Mouse (Mus musculus) layer of hippocampus, adult 9-11 months (tissue): Measurements from ENCODE around the gene Arl15.

Experiments
- DNase-seq: peaks from one replicate; pipeline ENCODE4 v3.0.0; 2022

The Arl15 gene

DNA sequence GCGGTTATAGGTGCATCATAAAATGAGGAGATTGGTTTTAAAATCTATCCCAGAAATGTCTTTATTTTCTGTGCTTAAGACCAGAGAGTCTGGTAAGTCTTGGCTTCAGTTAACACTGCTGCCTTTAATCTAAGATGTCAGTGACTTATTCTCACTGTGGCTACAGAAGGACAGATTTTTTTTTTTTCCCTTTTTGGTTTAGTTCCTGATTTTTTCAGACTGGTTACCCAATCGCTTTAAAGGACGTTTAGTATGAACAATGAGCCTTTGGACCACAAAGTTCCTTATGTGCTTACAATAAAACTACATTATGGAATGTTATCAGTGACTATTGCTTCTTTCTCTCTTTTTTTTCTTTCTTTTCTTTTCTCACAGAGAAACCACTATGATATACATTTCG lies 81.4 kb downstream of the Arl15 start:
- no peak for DNase-seq

DNA sequence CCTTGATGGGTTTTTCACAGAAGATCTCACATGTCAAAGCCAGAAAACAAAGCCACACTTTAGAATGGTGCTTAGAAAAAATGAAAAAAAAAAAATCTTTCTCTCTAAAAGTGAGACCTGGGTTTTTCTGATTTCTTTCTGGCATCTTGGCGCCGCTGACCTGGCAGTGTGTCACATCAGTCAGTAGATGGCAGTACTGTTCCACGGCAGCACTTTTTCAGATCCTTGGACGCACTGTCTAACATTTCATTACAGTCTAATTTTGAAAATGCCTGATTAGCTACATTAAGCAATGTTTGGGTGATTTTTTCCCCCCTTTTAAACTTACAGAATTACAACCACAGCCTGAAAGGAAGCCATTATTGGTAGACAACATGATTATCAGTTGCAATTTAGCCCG lies 83.1 kb downstream of the Arl15 start:
- DNase-seq = no peak

DNA sequence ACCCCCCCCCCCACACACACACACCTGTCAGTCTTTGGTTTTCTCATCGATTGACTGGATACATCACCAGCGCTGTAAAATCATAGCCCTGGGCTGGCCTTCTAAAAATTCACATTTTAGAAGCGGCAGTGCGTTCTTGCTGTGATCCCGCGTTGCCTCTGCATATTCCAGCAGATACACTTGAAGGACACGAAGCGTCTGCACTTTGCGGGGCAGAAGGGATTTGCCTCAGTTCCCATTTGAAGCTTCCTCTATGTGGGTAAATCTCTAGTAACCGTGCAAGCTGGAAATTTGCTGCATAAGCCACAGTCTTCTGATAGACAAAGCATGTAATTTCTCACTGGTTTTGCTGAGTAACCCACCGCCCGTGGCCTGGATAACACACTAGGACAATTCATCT lies 84.3 kb downstream of the Arl15 start:
- no peak for DNase-seq

DNA sequence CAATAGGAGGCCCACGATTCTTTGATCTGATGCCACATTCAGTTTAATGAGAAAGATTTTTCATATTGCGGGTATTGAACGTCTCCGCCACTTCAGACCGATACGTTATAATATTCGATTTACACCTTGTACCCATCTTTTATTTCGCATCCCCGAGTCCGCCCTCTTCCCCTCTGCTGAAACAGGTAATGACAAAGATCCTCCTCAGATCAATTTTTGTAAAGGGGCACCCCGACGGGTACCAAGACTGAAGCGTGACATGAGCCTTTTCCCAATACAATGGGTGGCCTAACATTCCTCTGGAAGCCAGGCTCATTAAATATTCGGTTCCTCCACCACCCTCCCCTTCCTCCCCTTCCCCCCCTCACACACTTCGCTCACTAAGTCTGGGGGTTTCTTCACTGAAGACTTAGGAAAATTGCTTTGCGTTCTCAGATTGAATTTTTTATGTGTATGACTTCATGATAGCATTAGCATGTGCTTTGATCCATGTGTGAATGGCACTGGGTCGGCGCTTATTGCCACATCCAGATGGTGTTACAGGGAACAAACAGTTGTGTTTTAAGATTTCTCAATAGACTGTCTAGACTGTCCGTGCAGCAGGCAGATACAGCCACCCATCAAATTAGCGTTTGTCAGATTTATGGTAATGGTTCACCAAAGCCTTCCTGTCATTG lies 85.5 kb downstream of the Arl15 start:
- DNase-seq = no peak

DNA sequence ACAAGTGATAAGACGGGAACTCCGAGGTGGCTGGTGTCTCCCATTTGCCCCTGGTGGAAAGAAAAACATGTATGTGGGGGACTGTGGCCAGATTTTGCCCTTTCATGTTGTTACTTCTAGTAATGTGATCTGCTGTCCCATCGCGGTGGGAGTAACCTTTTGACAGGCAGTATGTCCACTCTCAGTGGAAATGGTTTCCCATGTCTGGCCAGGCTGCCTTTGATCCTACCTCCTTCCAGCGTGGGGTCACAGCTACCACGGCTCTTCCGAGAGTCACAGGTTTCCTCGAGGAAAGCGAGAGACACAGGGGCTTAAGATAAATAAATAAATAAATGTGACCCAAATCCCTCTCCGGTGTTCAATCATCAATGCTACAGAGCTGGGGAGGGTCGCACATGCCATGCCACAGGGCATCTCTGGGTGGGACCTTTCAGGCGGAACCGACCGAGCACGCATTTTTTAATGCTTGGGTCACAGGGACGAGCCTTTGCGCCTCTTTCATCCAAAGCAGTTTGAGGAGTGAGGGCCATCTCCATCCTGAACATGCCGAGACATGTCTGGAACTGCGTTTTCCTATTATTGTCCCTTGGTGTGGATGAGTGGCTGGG lies 86.4 kb downstream of the Arl15 start:
- no peak for DNase-seq

DNA sequence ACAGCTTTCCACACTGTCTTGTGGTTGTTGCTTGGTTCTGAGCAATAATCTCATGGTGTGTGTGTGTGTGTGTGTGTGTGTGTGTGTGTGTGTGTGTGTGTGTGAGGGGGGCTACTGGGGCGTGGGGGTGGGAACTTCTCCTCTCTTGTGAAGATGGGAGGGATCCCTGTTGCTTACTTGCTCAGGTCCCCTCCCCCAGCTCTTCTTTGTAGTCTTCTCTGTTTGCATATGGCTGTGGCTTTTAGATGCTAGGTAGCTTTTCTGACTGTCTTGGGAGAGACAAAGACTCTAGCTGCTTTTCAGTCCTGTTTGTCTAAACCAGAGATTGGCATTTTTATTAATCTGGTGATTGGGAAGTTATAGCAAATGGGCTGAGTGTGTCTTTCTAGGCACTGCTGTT lies 88.7 kb downstream of the Arl15 start:
- DNase-seq = no peak

DNA sequence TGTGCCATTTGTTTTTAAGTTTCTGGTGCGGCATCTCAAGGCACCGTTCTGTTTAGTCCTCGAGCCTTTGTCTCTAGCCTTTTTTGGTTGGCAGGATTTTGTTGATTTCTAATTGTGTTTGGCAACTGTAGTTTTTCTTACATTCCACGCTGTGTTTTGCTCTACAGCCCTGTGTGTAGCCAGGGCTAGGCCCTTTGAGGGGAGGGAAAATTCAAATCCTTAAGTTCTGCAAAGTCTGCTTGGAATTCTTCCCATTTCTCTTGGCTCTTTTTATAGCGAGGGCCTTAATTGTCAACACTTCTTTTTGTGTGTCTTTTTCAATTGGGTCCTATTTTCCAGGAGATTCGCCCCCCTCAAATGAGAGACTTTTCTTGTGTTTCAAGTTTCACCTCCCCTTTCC lies 92.8 kb downstream of the Arl15 start:
- no peak for DNase-seq

DNA sequence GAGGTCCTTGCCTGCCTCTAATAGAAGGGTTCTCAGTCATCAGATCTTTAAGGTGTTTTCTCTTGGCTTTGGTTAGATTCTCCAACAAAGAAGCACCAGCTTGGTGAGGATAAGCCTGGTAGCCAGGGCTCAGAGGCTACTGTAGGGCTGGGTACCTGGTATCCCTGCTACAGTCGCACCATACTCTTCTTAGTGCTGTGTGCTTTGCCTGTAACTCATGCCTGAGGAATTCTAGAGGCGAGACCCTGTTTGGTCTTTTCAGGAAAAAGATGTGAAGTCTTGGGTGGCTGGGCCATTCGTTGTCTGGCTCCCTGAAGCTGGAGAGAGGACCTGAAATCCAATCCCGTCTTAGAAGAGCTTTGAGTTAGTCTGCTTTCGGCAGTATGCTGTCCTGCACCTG lies 93.8 kb downstream of the Arl15 start:
- no peak for DNase-seq

DNA sequence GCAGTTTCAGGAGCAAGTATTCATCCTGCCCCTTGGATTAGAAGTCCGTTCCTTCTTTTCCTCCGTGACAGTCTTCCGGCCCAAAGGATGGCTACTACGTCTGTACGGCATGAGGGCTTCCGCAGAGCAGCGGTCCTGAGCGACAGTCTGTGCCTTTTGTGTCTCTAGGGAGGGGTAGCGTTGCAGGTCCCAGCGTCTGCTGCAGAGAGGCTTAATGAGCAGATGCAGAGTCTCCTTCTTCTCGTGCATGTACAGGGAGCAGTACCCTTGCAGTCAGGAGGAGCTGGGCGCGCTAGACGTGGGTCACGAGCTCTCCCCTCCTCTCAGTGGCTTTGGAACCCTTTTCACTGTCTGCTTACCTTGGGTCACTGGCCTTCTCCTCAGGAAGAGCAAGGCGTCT lies 94.4 kb downstream of the Arl15 start:
- DNase-seq = no peak

DNA sequence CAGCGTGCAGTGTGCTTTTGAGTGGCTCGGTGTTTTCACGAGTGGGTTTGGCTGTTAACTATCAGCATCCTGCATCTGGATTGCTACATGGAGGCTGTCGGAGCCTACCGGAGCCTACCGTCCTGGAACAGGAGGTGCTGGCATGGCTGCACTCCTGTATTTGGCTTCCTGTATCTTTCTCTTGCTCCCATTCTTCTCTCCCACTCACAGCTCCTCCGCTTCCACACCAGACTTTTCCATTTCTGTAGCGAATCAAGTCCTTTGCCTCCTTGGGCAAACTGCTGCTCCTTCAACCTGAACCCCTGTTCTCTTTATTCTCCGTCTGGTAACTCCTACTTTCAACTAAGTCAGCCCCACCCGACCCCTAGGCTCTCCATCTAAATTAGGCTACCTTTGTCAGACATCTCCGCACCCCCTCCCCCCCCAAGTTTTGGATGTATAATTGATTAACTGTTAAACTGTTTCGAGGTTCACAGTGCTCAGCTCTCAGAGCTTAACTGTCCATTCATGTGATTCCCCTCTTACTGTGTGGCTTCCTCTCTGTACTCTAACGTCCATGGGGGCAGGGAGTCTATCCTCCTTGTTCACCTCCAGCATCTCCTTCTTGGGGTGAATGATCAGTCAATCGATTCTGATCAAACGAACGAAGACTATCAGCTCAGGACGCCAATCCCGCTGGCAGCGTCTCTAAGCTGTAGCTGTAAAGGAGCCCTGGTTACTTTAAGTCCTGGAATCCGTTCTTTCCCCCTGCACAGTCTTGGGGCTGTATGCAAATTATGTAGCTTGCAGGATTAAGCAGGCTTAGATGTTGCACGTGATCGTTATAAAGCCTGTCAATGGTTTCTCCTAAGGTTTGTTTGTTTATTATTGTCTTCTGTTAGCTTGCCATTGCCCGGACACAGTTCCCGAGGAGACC lies 95.1 kb downstream of the Arl15 start:
- DNase-seq = no peak

DNA sequence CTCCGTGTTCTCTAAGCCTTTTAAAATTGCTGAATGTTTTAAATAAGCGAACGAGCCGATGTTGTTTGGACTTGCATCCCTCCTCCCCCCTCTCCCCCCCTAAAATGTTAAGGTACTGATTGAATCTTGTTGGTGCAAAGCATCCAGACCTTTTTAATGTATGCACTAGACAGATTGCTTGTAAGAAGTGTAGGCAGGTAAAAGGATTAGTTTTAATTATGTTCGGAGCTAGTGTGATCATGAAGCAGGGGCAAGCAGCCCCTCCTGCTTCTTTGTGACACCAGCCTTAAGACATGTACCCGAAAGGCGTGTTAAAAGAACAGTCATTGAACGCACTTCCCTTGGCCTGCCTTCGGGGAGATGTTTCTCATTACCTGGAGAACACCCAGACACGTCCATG lies 102.4 kb downstream of the Arl15 start:
- no peak for DNase-seq

DNA sequence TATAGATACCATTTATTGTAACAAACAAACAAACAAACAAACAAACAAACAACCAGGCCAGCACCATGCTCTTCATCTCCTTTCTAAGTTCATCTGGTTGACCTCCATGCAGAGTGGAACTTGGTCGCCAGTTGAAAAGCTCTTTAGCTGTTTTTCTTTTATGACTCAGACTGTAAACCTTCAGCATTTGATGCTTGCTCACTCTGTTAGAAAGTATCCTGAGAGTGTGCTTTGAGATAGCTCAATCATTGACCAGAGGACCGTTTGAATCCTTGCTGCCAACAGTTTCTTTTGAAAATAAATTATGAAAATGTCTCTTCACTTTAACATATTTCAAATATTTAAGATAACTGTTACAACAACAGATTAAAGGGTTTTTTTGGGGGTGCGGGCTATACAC lies 103.2 kb downstream of the Arl15 start:
- no peak for DNase-seq

DNA sequence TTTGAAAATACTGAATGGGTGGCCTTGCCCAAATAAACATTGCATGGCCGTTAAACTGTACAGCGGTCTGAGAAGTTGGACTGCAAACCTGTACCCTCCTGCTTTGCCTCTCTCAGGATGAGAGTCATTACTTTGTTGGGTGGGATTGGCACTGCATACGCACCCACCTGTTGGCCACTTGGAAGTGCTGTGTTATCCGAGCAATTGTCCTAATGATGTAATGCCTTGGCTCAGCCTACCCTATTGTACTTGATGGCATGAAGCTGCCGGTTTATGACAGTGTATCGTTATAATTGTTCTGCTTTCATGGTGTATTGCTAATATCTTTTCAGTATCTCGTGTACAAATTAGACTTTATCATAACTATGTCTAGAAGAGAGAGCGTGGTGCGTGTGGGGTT lies 103.6 kb downstream of the Arl15 start:
- DNase-seq = no peak

DNA sequence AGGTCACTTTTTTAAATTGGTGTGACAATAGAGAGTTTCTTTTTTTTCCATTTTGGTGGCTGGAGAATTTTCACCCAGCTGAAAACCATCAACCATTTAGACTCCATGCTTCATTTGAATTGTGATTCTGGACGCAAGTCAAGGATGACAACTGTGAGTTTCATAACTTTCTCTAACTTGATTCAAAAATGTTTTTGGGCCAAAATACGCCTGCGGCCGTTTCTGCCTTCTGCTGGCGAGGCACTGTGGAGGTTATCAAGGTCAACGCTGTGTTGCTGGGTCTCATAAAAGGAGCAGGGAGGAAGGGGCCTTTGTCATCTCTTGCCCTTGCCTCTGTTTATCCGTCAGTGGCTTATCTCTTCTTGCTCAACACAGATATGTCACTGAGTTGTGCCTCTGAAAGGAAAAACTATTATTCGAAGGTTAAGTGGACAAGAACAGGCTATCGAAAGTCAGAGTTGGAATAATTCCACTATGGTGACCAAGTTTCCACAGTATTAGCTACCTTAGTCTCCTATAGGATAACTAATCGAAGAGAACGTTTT lies 106.8 kb downstream of the Arl15 start:
- DNase-seq = no peak

DNA sequence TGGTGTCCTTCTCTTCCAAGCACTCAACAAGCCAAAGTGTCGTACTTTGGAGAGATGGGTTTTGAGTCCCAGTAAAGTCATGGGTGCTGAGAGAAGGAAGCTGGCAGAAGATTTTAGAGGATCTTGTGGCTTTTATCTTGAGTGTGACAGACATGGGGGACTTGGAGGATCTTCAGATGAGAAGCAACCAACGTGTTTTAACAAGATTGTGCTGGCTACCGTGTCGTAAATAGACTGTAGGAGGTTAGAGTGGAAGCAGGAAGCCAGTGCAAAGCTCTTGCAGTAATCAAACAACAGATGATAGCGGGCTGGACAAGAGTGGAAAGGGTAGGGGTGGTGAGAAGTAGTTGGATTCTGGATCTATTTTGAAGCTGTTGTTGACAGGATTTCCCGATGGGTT lies 109.0 kb downstream of the Arl15 start:
- no peak for DNase-seq

DNA sequence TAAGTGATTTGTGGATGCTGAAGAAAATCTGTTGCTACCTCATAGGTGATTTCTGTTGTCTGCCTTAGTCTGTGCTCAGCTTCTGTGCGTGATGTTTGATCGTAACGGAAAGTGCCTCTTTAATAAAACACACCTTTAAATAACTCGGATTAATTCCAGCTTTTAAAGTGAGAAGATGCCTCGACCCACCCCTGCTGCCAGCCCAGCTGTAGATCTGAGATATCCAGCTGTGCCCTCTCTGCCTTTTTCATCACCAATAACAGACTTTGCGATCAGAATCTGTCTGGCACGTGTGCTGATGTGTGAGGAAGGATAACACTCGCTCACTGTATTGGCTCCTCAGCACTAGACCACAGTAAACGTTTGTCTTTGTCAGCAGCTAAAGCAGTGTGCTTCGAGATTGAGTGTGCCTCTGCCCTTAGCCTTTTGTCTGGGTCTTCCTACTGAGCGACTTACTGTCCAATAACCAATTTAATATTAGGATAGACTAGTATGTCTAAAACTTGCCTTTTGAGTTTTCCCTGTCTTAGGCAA lies 117.7 kb downstream of the Arl15 start:
- DNase-seq = no peak

DNA sequence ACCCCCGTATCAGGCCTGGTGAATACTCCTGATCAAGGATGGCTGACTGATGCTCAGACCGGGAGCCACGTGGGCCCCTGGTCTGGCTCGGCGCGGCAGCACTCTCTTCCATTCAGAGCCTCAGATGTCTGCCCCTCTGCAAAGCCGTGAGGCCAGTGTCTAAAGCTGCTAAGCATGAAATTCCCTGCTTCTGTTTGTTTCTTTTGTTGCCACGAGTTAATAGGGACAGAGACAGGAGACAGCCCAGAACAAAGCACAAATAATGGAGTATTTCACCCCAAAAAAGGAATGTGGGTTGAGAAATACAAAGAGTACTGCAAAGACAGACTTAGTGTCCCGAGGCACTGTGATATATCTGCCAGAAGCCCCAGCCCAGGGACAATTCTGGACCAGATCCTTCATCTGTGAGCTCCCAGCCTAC lies 120.3 kb downstream of the Arl15 start:
- no peak for DNase-seq

DNA sequence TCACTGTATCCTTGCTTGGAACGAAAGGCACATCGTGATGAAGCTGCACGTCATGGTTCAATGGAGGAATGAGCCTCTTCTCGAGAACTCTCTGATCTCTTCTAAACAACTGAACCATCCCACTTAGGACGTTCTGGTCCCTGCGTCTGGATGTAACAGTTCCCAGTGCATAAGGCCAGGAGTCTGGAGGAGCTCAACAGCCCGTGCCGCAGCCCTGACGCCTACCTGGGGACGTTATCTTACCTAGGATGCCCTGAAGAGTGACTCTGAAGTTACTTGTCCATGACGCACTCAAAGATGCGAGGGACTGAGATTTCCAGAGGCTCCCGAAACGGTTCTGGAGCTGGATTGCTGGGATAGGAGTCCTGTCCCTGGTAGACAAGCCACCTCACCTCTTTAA lies 121.4 kb downstream of the Arl15 start:
- DNase-seq = no peak

DNA sequence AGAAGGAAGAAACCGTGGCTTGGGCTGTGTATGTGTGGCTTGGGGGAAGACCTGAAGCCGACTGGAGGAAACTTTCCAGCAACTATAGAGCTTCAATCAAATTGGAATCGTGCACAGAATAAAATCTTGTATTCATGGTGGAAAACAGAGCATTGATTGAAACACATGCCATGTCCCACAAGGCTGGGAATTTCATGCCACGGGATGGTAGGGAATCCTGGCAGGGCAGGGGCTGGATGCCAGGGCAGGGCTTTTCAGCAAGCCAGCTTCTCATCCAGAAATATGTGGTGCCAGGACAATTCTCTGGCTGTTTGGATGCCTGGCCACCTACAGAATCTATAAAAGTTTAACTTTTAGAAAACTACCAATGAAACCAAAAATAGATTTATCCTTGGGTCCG lies 122.5 kb downstream of the Arl15 start:
- DNase-seq = no peak

DNA sequence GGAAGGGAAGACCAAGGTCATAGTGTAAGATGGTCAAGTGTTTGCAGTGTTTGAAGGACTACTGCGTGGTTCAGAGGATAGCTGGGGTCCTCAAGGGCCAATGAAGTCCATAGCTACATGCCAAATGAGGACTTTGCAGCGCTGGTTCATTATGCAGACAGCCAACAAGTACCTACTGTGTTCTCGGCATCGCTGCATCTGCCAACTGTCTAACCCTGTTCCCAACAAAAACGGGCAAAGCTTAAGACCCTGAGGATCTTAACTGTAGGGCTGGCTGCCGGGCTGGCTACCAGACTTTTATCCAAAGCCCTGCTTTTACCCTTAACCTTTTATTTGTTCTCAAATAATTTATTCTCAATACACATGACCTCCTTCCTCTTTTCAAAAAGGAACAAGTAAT lies 123.1 kb downstream of the Arl15 start:
- DNase-seq = no peak

DNA sequence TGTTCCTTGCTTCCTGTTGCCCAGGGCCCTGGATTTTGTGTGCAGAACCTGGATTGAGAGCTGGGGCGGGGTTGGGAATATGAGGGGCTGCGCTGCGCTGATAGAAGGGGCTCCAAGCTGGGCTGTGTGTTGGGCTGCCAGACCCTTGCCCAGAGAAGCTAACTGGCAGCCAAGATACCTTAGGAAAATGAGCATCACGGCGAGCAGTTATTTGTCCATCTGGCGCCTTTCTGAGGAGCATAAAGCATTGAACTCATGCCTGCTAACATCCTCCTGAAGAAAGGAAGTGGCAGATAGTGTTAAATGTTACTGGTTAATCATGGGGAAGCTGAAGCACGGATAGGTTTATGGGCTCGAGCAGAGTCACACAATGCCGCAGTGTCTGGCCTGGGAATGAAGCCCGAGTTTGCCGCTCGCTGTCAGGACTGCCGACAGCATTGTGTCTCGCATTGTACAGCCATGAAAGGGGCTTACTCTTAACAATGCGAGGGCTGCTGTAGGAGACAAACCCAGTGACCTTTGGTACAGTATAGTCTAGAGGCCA lies 123.6 kb downstream of the Arl15 start:
- no peak for DNase-seq

DNA sequence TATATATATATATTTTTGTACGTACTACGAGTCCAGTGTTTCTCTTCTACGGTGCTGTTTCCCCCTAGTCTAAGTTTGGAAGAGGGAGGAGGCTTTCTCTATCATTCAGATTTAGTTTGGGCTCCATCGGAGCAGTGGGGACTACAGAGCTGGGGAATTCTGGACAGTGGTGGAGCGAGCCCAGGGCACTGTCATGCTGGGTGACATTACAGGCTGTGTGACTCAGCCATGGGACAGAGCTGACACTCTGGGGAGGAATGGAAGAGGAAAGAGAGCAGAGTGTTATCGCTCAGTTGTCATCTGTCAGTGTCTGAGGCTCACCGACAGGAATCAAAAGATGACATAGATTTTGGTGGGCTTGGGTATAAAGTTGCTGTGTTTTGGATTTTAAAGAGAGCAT lies 124.4 kb downstream of the Arl15 start:
- no peak for DNase-seq

DNA sequence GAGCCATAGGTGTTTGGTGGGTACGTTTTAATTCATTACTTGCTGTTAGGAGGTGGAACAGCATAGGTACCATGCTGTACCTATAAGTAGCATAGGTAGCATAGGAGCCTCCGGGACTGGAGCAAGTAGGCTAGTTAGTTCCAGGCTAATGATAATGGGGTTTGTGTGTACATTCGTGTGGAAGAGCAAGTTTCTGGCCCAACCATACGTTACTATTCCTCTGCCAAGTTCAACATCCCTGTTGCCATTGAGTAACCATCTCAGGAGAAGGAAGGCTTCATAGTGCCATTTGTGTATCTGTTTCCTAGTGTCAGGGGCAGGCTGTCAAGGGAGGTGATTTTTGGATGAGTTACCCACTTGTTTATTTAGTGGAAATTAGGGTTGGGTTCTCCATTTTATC lies 141.4 kb downstream of the Arl15 start:
- no peak for DNase-seq
